Mouse (Mus musculus) heart, embryonic 13.5 days (tissue): ENCODE measurements around the gene Ache. TPM values are rescaled to one million over a fixed set of nuclear protein-coding genes. Genes with fewer than 3 reads are reported as not detected.

Source experiments
- ATAC-seq: fragments of 200-750 bp; cut with Nextera tagmentation; 2 replicates; pipeline ENCODE4 v1.8.0; 2017; ENCODE audit warnings: moderate TSS enrichment; ENCODE audit not compliant: insufficient number of reproducible peaks, low FRiP score, low TSS enrichment; ENCODE audit errors: extremely low read depth
- H3K27ac ChIP-seq: fragments of 300-500 bp; sonication (generic); replicated peaks from 2 replicates; pipeline ENCODE4 v1.5.1; 2015; ENCODE audit warnings: moderate library complexity, mild to moderate bottlenecking, inconsistent platforms
- H3K27me3 ChIP-seq: fragments of 300-500 bp; sonication (generic); replicated peaks from 2 replicates; pipeline ENCODE4 v1.6.1; 2015; ENCODE audit warnings: mild to moderate bottlenecking, inconsistent platforms
- H3K36me3 ChIP-seq: fragments of 300-500 bp; sonication (generic); 2 replicates; pipeline ENCODE4 v1.6.1; 2015; ENCODE audit warnings: mild to moderate bottlenecking, inconsistent platforms
- H3K4me1 ChIP-seq: fragments of 300-500 bp; sonication (generic); 2 replicates; pipeline ENCODE4 v1.6.1; 2015; ENCODE audit warnings: inconsistent platforms
- H3K4me2 ChIP-seq: fragments of 300-500 bp; sonication (generic); 2 replicates; pipeline ENCODE4 v1.6.1; 2015; ENCODE audit warnings: inconsistent platforms, mild to moderate bottlenecking, moderate library complexity
- H3K4me3 ChIP-seq: fragments of 300-500 bp; sonication (generic); 2 replicates; pipeline ENCODE4 v1.5.1; 2015; ENCODE audit warnings: moderate library complexity, mild to moderate bottlenecking, inconsistent platforms
- H3K9ac ChIP-seq: fragments of 300-500 bp; sonication (generic); 2 replicates; pipeline ENCODE4 v1.6.1; 2015; ENCODE audit warnings: inconsistent platforms, mild to moderate bottlenecking, moderate library complexity
- H3K9me3 ChIP-seq: fragments of 300-500 bp; sonication (generic); 2 replicates; pipeline ENCODE4 v1.6.1; 2016; ENCODE audit warnings: inconsistent platforms
- WGBS: fragments of 180-500 bp; shearing (Covaris S2); methylation state at CpG from one replicate; pipeline ENCODE4 v1.1.7; 2015; ENCODE audit warnings: mixed read lengths; 5-methylcytosine and 5-hydroxymethylcytosine counted together
- polyA plus RNA-seq: library from polyadenylated mRNA; unstranded; fragments of >200 nt; fragmentation: Nextera tagmentation; extraction: Ambion mirVana; gene quantifications from 2 replicates; pipeline ENCODE4 v1.2.1, GENCODE M21; 2015

Ache gene
- polyA plus RNA-seq, 1 experiment from 2014 or later: 12.7 TPM

- no peak overlapping the region for H3K4me3 ChIP-seq
- H3K36me3 ChIP-seq: peaks cover 71% of the 10 kb centered on the region
Measured at GRCm38 (mm10) chr5:137297126-137297525, 9.8 kb downstream of the Ache start.

GRCm38 (mm10) chr5:137299240-137299639 lies 11.9 kb downstream of the Ache start:
- Histone ChIP-seq H3K4me2 (no peak overlapping the region), H3K4me1 (peaks cover 30% of the 10 kb centered on the region), H3K27ac (no peak overlapping the region), H3K4me3 (no peak overlapping the region), H3K9me3 (no peaks in the 10 kb centered on the region), H3K27me3 (no peaks in the 10 kb centered on the region), H3K36me3 (peaks cover 93% of the 10 kb centered on the region), H3K9ac (0 out of 2 replicates have a peak overlapping the region, but pooled peaks have one; percentile 40)
- ATAC-seq: no peak
- 57% methylated on average over 7 of the region's 7 CpGs for WGBS

More at GRCm38 (mm10) chr5:137297126-137297525, 9.8 kb downstream of the Ache start:
- ATAC-seq: no peak
- no peaks in the 10 kb centered on the region for H3K9me3 ChIP-seq
- no peak overlapping the region for H3K9ac ChIP-seq
- H3K27ac ChIP-seq: no peak overlapping the region
- H3K27me3 ChIP-seq: peaks cover 7% of the 10 kb centered on the region
- WGBS: 90% methylated on average over 14 of the region's 14 CpGs
- H3K4me2 ChIP-seq: no peak overlapping the region
- H3K4me1 ChIP-seq: peaks cover 31% of the 10 kb centered on the region

GRCm38 (mm10) chr5:137301253-137301652 lies 13.9 kb downstream of the Ache start:
- ATAC-seq: no peak
- H3K9me3 ChIP-seq: no peaks in the 10 kb centered on the region
- H3K9ac ChIP-seq: no peak overlapping the region
- H3K27me3 ChIP-seq: no peaks in the 10 kb centered on the region
- no peak overlapping the region for H3K27ac ChIP-seq
- WGBS: 86% methylated on average over 21 of the region's 21 CpGs
- H3K4me1 ChIP-seq: peaks cover 35% of the 10 kb centered on the region
- H3K4me2 ChIP-seq: no peak overlapping the region
- H3K4me3 ChIP-seq: no peak overlapping the region
- H3K36me3 ChIP-seq: peaks cover 97% of the 10 kb centered on the region

GRCm38 (mm10) chr5:137303609-137304008 lies 16.3 kb downstream of the Ache start:
- ATAC-seq: no peak
- WGBS: 26% methylated on average over 4 of the region's 4 CpGs
- H3K4me3 ChIP-seq: no peak overlapping the region
- peaks cover 2% of the 10 kb centered on the region; the same call in 1 of the 2 replicates for H3K9me3 ChIP-seq
- 0 out of 2 replicates have a peak overlapping the region, but pooled peaks have one; percentile 12 for H3K27ac ChIP-seq
- H3K4me2 ChIP-seq: peak overlapping the region; percentile 85; the same call in 1 of the 2 replicates
- H3K27me3 ChIP-seq: no peaks in the 10 kb centered on the region
- peak overlapping the region; percentile 98; the same call in 1 of the 2 replicates for H3K9ac ChIP-seq
- H3K4me1 ChIP-seq: peaks cover 48% of the 10 kb centered on the region
- H3K36me3 ChIP-seq: peaks cover 78% of the 10 kb centered on the region

GRCm38 (mm10) chr5:137304165-137304564 lies 16.8 kb downstream of the Ache start:
- Histone ChIP-seq H3K9me3 (peaks cover 4% of the 10 kb centered on the region; the same call in 1 of the 2 replicates), H3K27me3 (no peaks in the 10 kb centered on the region), H3K4me2 (peak overlapping the region; percentile 85), H3K4me3 (no peak overlapping the region), H3K9ac (0 out of 2 replicates have a peak overlapping the region, but pooled peaks have one; percentile 98), H3K27ac (0 out of 2 replicates have a peak overlapping the region, but pooled peaks have one; percentile 12), H3K36me3 (peaks cover 78% of the 10 kb centered on the region), H3K4me1 (peaks cover 48% of the 10 kb centered on the region)
- WGBS: 66% methylated on average over 3 of the region's 3 CpGs
- no peak for ATAC-seq

- peak overlapping the region; percentile 77 for H3K4me3 ChIP-seq
- peak overlapping the region; percentile 85 for H3K4me2 ChIP-seq
- peak overlapping the region; percentile 98 for H3K9ac ChIP-seq
- 61% methylated on average over 4 of the region's 4 CpGs for WGBS
- H3K27me3 ChIP-seq: no peaks in the 10 kb centered on the region
- peaks cover 48% of the 10 kb centered on the region for H3K4me1 ChIP-seq
- no peak for ATAC-seq
- H3K36me3 ChIP-seq: peaks cover 78% of the 10 kb centered on the region
- no peak overlapping the region for H3K27ac ChIP-seq
- H3K9me3 ChIP-seq: peaks cover 4% of the 10 kb centered on the region; the same call in 1 of the 2 replicates
Measured at GRCm38 (mm10) chr5:137304816-137305215, 17.5 kb downstream of the Ache start.

- WGBS: 74% methylated on average over 3 of the region's 3 CpGs
- peak overlapping the region; percentile 77 for H3K4me3 ChIP-seq
- no peak overlapping the region for H3K27ac ChIP-seq
- H3K9ac ChIP-seq: peak overlapping the region; percentile 98
- peaks cover 48% of the 10 kb centered on the region for H3K4me1 ChIP-seq
- peaks cover 78% of the 10 kb centered on the region for H3K36me3 ChIP-seq
- no peaks in the 10 kb centered on the region for H3K27me3 ChIP-seq
- H3K4me2 ChIP-seq: peak overlapping the region; percentile 85
- no peak for ATAC-seq
- H3K9me3 ChIP-seq: peaks cover 4% of the 10 kb centered on the region; the same call in 1 of the 2 replicates
Measured at GRCm38 (mm10) chr5:137305822-137306221, 18.5 kb downstream of the Ache start.

- peaks cover 4% of the 10 kb centered on the region; the same call in 1 of the 2 replicates for H3K9me3 ChIP-seq
- ATAC-seq: no peak
- H3K4me3 ChIP-seq: peak overlapping the region; percentile 77
- H3K36me3 ChIP-seq: peaks cover 78% of the 10 kb centered on the region
- 16% methylated on average over 12 of the region's 12 CpGs for WGBS
- no peaks in the 10 kb centered on the region for H3K27me3 ChIP-seq
- peak overlapping the region; percentile 97 for H3K27ac ChIP-seq
- peak overlapping the region; percentile 98 for H3K9ac ChIP-seq
- H3K4me2 ChIP-seq: peak overlapping the region; percentile 85
- peaks cover 50% of the 10 kb centered on the region for H3K4me1 ChIP-seq
Measured at GRCm38 (mm10) chr5:137306439-137307005, 19.2 kb downstream of the Ache start.

- Histone ChIP-seq H3K4me1 (peaks cover 57% of the 10 kb centered on the region), H3K27ac (peak within 1 kb of the TSS; percentile 97), H3K4me2 (peak within 1 kb of the TSS; percentile 85), H3K9ac (peak within 1 kb of the TSS; percentile 98), H3K27me3 (no peaks in the 10 kb centered on the region), H3K4me3 (peak within 1 kb of the TSS; percentile 77), H3K9me3 (peaks cover 4% of the 10 kb centered on the region; the same call in 1 of the 2 replicates), H3K36me3 (peaks cover 78% of the 10 kb centered on the region)
- under 1% methylated on average over 66 of the region's 72 CpGs for WGBS
- peak; percentile 67 for ATAC-seq
Measured at GRCm38 (mm10) chr5:137307071-137307912, 20.0 kb downstream of the Ache start, which contains the start of gene Srrt. Gene Srrt, minus strand, starts transcription at chr5:137307674.

- H3K4me2 ChIP-seq: peak overlapping the region; percentile 85
- WGBS: 93% methylated on average over 4 of the region's 4 CpGs
- H3K4me1 ChIP-seq: peaks cover 64% of the 10 kb centered on the region
- H3K27me3 ChIP-seq: no peaks in the 10 kb centered on the region
- no peak for ATAC-seq
- H3K9ac ChIP-seq: peak overlapping the region; percentile 98
- H3K36me3 ChIP-seq: peaks cover 71% of the 10 kb centered on the region
- H3K9me3 ChIP-seq: peaks cover 4% of the 10 kb centered on the region; the same call in 1 of the 2 replicates
- peak overlapping the region; percentile 77 for H3K4me3 ChIP-seq
- H3K27ac ChIP-seq: peak overlapping the region; percentile 97
Measured at GRCm38 (mm10) chr5:137308356-137308755, 21.0 kb downstream of the Ache start.
